Mouse (Mus musculus): ENCODE data around the gene Hrnr.

Hrnr gene

GRCm38 (mm10) chr3:93319449-93319848 lies at the start of gene Hrnr:
Gene Hrnr (plus strand): TSS chr3:93319749.
- in situ Hi-C loops (cut with MboI, MseI) = no loop called here

- in situ Hi-C loops (cut with MboI, MseI) = no loop called here
These were observed 46.3 kb upstream of the Hrnr start, which contains the start of gene Flg for GRCm38 (mm10) chr3:93273223-93273622. Gene Flg (plus strand): TSS chr3:93273523.

GRCm38 (mm10) chr3:93297542-93297941 lies 22.0 kb upstream of the Hrnr start:
- in situ Hi-C loops (cut with MboI, MseI) = no loop called here

- in situ Hi-C loops (cut with MboI, MseI) = no loop called here
These were observed 19.7 kb upstream of the Hrnr start for GRCm38 (mm10) chr3:93299832-93300231.

GRCm38 (mm10) chr3:93301896-93302295 lies 17.7 kb upstream of the Hrnr start:
- in situ Hi-C loops (cut with MboI, MseI) = no loop called here

- in situ Hi-C loops (cut with MboI, MseI) = no loop called here
These were observed 13.4 kb upstream of the Hrnr start for GRCm38 (mm10) chr3:93306142-93306541.

GRCm38 (mm10) chr3:93311371-93311770 lies 8.2 kb upstream of the Hrnr start:
- in situ Hi-C loops (cut with MboI, MseI) = no loop called here

- in situ Hi-C loops (cut with MboI, MseI) = no loop called here
These were observed 5.2 kb upstream of the Hrnr start for GRCm38 (mm10) chr3:93314388-93314787.

GRCm38 (mm10) chr3:93337749-93338148 lies 18.2 kb downstream of the Hrnr start:
- in situ Hi-C loops (cut with MboI, MseI) = no loop called here

GRCm38 (mm10) chr3:93340021-93340420 lies 20.5 kb downstream of the Hrnr start:
- in situ Hi-C loops (cut with MboI, MseI) = no loop called here

GRCm38 (mm10) chr3:93346896-93347295 lies 27.3 kb downstream of the Hrnr start:
- in situ Hi-C loops (cut with MboI, MseI) = no loop called here

GRCm38 (mm10) chr3:93360045-93360444 lies 40.5 kb downstream of the Hrnr start:
- in situ Hi-C loops (cut with MboI, MseI) = loop anchor here (10.0 kb wide), 1 partner anchor 245 kb away; no protein-coding TSS in a partner anchor

- in situ Hi-C loops (cut with MboI, MseI) = loop anchor here (10.0 kb wide), 1 partner anchor 243 kb away; no protein-coding TSS in a partner anchor
These were observed 42.5 kb downstream of the Hrnr start for GRCm38 (mm10) chr3:93361933-93362574.

- in situ Hi-C loops (cut with MboI, MseI) = loop anchor here (5.0 to 10.0 kb wide), 2 partner anchors 125 to 238 kb away; no protein-coding TSS in a partner anchor
These were observed 47.5 kb downstream of the Hrnr start for GRCm38 (mm10) chr3:93366966-93367575.

- in situ Hi-C loops (cut with MboI, MseI) = loop anchor here (5.0 to 10.0 kb wide), 2 partner anchors 124 to 237 kb away; no protein-coding TSS in a partner anchor
These were observed 48.6 kb downstream of the Hrnr start for GRCm38 (mm10) chr3:93368171-93368570.

GRCm38 (mm10) chr3:93373416-93373815 lies 53.9 kb downstream of the Hrnr start:
- in situ Hi-C loops (cut with MboI, MseI) = no loop called here

GRCm38 (mm10) chr3:93375196-93375595 lies 55.6 kb downstream of the Hrnr start:
- in situ Hi-C loops (cut with MboI, MseI) = no loop called here

GRCm38 (mm10) chr3:93375601-93376000 lies 56.1 kb downstream of the Hrnr start:
- in situ Hi-C loops (cut with MboI, MseI) = no loop called here

- in situ Hi-C loops (cut with MboI, MseI) = no loop called here
These were observed 58.6 kb downstream of the Hrnr start for GRCm38 (mm10) chr3:93378146-93378545.

Measured in T-helper 2 cell (primary cell).